Mouse (Mus musculus) limb, embryonic 15.5 days (tissue): Measurements from ENCODE around the gene Popdc3. TPM values are rescaled to one million over a fixed set of nuclear protein-coding genes. Genes with fewer than 3 reads are reported as not detected.

ENCODE experiments used
- ATAC-seq: fragments of 200-750 bp; cut with Nextera tagmentation; 2 replicates; pipeline ENCODE4 v1.8.0; 2017; ENCODE audit warnings: low read depth, moderate TSS enrichment; ENCODE audit not compliant: insufficient number of reproducible peaks, low FRiP score, low TSS enrichment
- H3K27ac ChIP-seq: fragments of 300-500 bp; sonication (generic); 2 replicates; pipeline ENCODE4 v1.5.1; 2015; ENCODE audit warnings: moderate library complexity, mild to moderate bottlenecking, inconsistent platforms
- H3K27me3 ChIP-seq: fragments of 300-500 bp; sonication (generic); 2 replicates; pipeline ENCODE4 v1.6.1; 2015; ENCODE audit warnings: inconsistent platforms
- H3K36me3 ChIP-seq: fragments of 300-500 bp; sonication (generic); 2 replicates; pipeline ENCODE4 v1.6.1; 2015; ENCODE audit warnings: inconsistent platforms
- H3K4me1 ChIP-seq: fragments of 300-500 bp; sonication (generic); 2 replicates; pipeline ENCODE4 v1.6.1; 2015; ENCODE audit warnings: inconsistent platforms
- H3K4me2 ChIP-seq: fragments of 300-500 bp; sonication (generic); 2 replicates; pipeline ENCODE4 v1.6.1; 2015; ENCODE audit warnings: mild to moderate bottlenecking, inconsistent platforms
- H3K4me3 ChIP-seq: fragments of 300-500 bp; sonication (generic); 2 replicates; pipeline ENCODE4 v1.5.1; 2015; ENCODE audit warnings: mild to moderate bottlenecking, inconsistent platforms
- H3K9ac ChIP-seq: fragments of 300-500 bp; sonication (generic); 2 replicates; pipeline ENCODE4 v1.6.1; 2015; ENCODE audit warnings: inconsistent platforms
- H3K9me3 ChIP-seq: fragments of 300-500 bp; sonication (generic); 2 replicates; pipeline ENCODE4 v1.6.1; 2016; ENCODE audit warnings: inconsistent platforms
- WGBS: fragments of 180-500 bp; shearing (Covaris S2); methylation state at CpG from one replicate; pipeline ENCODE4 v1.1.7; 2015; 5-methylcytosine and 5-hydroxymethylcytosine counted together
- polyA plus RNA-seq: library from polyadenylated mRNA; unstranded; fragments of >200 nt; fragmentation: Nextera tagmentation; extraction: Ambion mirVana; gene quantifications from 2 replicates; pipeline ENCODE4 v1.2.1, GENCODE M21; 2015

Gene Popdc3
- polyA plus RNA-seq, 1 experiment from 2014 or later = 3.8 TPM

DNA sequence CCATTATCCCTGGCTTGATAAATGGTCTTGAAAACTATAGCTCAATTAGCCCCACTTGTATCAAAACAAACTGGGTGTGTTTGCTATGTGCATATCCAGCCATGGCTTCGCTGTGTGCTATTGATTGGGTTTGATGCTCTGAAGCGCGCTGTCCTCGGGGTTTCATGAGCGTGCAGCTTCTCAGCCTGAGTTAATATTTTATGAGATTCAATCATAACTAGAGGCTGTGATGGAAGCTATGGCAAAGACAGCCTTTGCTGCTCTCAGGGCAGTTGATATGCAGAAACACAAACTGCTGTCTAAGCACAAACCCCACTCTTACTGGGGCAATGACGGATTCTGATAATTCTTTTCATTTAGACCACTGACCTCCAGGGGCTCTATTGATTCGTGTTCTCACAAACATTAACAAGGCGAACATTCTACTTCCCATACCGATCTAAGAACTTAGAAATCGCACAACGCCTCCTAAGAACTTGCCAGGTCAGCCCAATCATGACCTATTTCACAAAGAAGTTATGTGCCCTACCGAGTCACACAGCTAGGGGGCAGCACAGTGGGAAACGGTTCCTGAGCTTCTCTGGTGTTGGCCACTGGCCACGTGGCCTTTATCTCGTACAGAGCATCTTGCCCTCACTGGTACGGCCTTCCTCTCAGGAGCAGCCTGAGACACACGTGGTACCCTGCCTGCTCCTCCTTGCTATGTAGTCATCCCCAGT, 189.2 kb downstream of the Popdc3 start:
- Histone ChIP-seq H3K4me3 (no peak overlapping the region), H3K4me1 (0 out of 2 replicates have a peak, but pooled peaks cover 3% of the 10 kb centered on the region), H3K27ac (no peak overlapping the region), H3K27me3 (no peaks in the 10 kb centered on the region; the same call in 1 of the 2 replicates), H3K4me2 (no peak overlapping the region), H3K9me3 (no peaks in the 10 kb centered on the region), H3K36me3 (no peaks in the 10 kb centered on the region), H3K9ac (no peak overlapping the region)
- 88% methylated on average over 17 of the region's 17 CpGs for WGBS
- ATAC-seq = no peak

Other genes with a start within 250 kb of the Popdc3 start
- gene Prep, start 110.9 kb upstream of the Popdc3 start, polyA plus RNA-seq = 19.8 and 21.6 TPM in 2 replicates
- 3.0 and 4.3 TPM in 2 replicates for gene Bves, start 157.7 kb downstream of the Popdc3 start, polyA plus RNA-seq